Mouse (Mus musculus) testis, adult 2 months (tissue): ENCODE measurements around the gene Man1c1.

Experiments used
- CTCF ChIP-seq: fragments of 200-500 bp; IDR thresholded peaks from 2 replicates; pipeline ENCODE4 v1.5.1; 2012; ENCODE audit warnings: low read depth, mild to moderate bottlenecking, inconsistent platforms, low read length, moderate library complexity; ENCODE audit not compliant: control insufficient read depth, insufficient read depth, insufficient replicate concordance
- POLR2A ChIP-seq: fragments of 200-500 bp; IDR thresholded peaks from 2 replicates; pipeline ENCODE4 v1.6.1; 2012; ENCODE audit warnings: low read depth, mild to moderate bottlenecking, inconsistent platforms, low read length, moderate library complexity; ENCODE audit not compliant: control insufficient read depth

- TF ChIP-seq CTCF (peak; percentile 64; the same call in 1 of the 2 replicates), POLR2A (no peak)
Measured at GRCm38 (mm10) chr4:134692388-134692787, 11.7 kb downstream of the Man1c1 start.
